Mouse (Mus musculus) limb, embryonic 11.5 days (tissue): ENCODE measurements at regions not wholly inside any gene's neighbourhood (a gene's known extent, or its start where the extent isn't known, plus 50 kb on each side); places are given as distances from the start of the nearest gene placed in this dataset.
A peak's percentile ranks its signal among the peaks of the same experiment; 100 is the strongest.

Source experiments
- ATAC-seq: fragments of 200-750 bp; cut with Nextera tagmentation; 2 replicates; pipeline ENCODE4 v1.8.0; 2017; ENCODE audit warnings: low read depth; ENCODE audit not compliant: insufficient number of reproducible peaks, low FRiP score, low TSS enrichment
- DNase-seq: peaks from one replicate; pipeline ENCODE4 v3.0.0-alpha.2; 2015; ENCODE audit warnings: low spot score
- H3K27ac ChIP-seq: fragments of 300-500 bp; sonication (generic); replicated peaks from 2 replicates; pipeline ENCODE4 v1.5.1; 2014; ENCODE audit warnings: low read depth, mild to moderate bottlenecking, low read length
- H3K27me3 ChIP-seq: fragments of 300-500 bp; sonication (generic); 2 replicates; pipeline ENCODE4 v1.6.1; 2014; ENCODE audit warnings: mild to moderate bottlenecking, low read length, mixed read lengths; ENCODE audit not compliant: control insufficient read depth, insufficient read depth
- H3K36me3 ChIP-seq: fragments of 300-500 bp; sonication (generic); 2 replicates; pipeline ENCODE4 v1.6.1; 2014; ENCODE audit warnings: mild to moderate bottlenecking, low read length, moderate library complexity, mixed read lengths; ENCODE audit not compliant: control insufficient read depth, insufficient read depth
- H3K4me1 ChIP-seq: fragments of 300-500 bp; sonication (generic); 2 replicates; pipeline ENCODE4 v1.6.1; 2014; ENCODE audit warnings: low read length, mixed read lengths; ENCODE audit not compliant: control insufficient read depth, insufficient read depth
- H3K4me2 ChIP-seq: fragments of 300-500 bp; sonication (generic); 2 replicates; pipeline ENCODE4 v1.6.1; 2014; ENCODE audit warnings: low read depth, mild to moderate bottlenecking, moderate library complexity; ENCODE audit not compliant: severe bottlenecking
- H3K4me3 ChIP-seq: fragments of 300-500 bp; sonication (generic); 2 replicates; pipeline ENCODE4 v1.5.1; 2014; ENCODE audit warnings: low read depth, low read length
- H3K9ac ChIP-seq: fragments of 300-500 bp; sonication (generic); 2 replicates; pipeline ENCODE4 v1.6.1; 2014; ENCODE audit warnings: mild to moderate bottlenecking, low read length
- H3K9me3 ChIP-seq: fragments of 300-500 bp; sonication (generic); 2 replicates; pipeline ENCODE4 v1.6.1; 2016; ENCODE audit warnings: low read length; ENCODE audit not compliant: control insufficient read depth
- WGBS: fragments of 180-500 bp; shearing (Covaris S2); extraction: QIAGEN DNeasy Blood & Tissue Kit; methylation state at CpG from one replicate; pipeline ENCODE4 v1.1.7; 2014; 5-methylcytosine and 5-hydroxymethylcytosine counted together

DNA sequence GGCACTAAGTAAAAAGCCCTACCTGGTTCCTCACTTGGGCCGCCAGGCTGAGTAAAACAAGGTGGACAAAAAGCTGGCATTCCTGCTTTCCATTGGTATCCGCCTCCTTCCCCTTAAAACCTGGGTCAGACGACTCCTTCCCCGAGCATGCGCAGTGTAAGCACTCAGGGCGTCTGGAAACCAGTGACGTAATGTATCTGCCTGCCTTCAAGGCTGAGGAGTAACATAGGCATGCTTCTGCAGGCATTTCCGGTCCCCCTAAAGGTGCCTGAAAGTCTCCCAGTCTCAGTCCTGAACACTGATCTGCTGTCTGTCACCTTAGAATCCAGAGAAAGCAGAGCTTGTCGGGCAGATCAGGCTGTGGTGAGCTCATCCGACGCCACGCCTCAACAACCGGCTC is 140.7 kb downstream of the Cd24a start:
- Histone ChIP-seq H3K4me2 (no peak overlapping the region), H3K27me3 (no peaks in the 10 kb centered on the region), H3K27ac (no peak overlapping the region), H3K4me3 (no peak overlapping the region), H3K36me3 (no peaks in the 10 kb centered on the region), H3K4me1 (peaks cover 24% of the 10 kb centered on the region), H3K9ac (no peak overlapping the region), H3K9me3 (no peaks in the 10 kb centered on the region)
- DNase-seq = peak; percentile 60
- 50% methylated on average over 13 of the region's 13 CpGs for WGBS
- no peak for ATAC-seq

DNA sequence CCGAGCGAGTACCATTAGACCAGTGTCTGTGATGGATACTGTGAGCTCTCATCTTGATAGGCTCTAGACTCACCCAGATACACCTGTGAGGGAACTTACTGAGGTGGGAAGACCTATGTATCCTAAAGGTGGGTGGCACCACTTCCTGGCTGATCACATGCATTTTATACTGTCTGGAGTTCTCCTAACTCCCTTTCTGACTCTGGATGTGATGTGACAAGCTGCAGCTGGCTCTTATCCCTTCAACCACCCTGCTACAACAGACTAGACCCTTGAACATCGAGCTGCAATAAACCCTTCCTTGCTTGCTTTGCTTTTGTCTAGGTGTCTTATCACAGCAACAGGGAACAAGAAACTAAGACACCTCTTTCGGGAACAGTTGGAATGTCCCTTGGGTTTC is 143.3 kb downstream of the Cd24a start:
- Histone ChIP-seq H3K27me3 (no peaks in the 10 kb centered on the region), H3K36me3 (no peaks in the 10 kb centered on the region), H3K4me2 (no peak overlapping the region), H3K4me3 (no peak overlapping the region), H3K9ac (no peak overlapping the region), H3K9me3 (no peaks in the 10 kb centered on the region), H3K27ac (0 out of 2 replicates have a peak overlapping the region, but pooled peaks have one; percentile 16), H3K4me1 (peaks cover 26% of the 10 kb centered on the region)
- ATAC-seq (no peak), DNase-seq (no peak)
- 72% methylated on average over 4 of the region's 4 CpGs for WGBS

DNA sequence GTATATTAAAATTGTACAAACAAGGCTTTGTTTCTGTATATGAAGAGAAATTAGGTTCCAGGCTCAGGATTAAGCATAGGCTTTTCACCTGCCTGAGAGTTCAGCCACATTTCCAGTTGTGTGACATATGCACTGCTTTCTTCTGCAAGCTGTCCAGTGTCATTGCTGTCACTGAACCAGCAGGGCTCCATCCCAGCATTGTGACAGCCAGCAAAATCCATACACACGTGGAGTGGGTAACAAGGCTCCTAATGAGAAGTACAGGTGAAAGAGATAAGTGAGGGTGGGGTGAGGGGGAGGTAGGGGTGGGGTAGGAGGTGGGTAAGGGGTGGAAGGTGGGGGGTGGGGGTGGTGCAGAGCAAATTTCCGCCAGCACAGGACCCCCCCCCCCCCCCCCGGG is 144.1 kb downstream of the Cd24a start:
- Histone ChIP-seq H3K27me3 (no peaks in the 10 kb centered on the region), H3K36me3 (no peaks in the 10 kb centered on the region), H3K4me2 (peak overlapping the region; percentile 64), H3K9ac (no peak overlapping the region), H3K9me3 (no peaks in the 10 kb centered on the region), H3K4me1 (peaks cover 26% of the 10 kb centered on the region), H3K27ac (peak overlapping the region; percentile 99), H3K4me3 (no peak overlapping the region)
- DNase-seq (peak; percentile 60), ATAC-seq (0 out of 2 replicates have a peak, but pooled peaks have one; percentile 1)
- 0% methylated on average over 2 of the region's 3 CpGs for WGBS

DNA sequence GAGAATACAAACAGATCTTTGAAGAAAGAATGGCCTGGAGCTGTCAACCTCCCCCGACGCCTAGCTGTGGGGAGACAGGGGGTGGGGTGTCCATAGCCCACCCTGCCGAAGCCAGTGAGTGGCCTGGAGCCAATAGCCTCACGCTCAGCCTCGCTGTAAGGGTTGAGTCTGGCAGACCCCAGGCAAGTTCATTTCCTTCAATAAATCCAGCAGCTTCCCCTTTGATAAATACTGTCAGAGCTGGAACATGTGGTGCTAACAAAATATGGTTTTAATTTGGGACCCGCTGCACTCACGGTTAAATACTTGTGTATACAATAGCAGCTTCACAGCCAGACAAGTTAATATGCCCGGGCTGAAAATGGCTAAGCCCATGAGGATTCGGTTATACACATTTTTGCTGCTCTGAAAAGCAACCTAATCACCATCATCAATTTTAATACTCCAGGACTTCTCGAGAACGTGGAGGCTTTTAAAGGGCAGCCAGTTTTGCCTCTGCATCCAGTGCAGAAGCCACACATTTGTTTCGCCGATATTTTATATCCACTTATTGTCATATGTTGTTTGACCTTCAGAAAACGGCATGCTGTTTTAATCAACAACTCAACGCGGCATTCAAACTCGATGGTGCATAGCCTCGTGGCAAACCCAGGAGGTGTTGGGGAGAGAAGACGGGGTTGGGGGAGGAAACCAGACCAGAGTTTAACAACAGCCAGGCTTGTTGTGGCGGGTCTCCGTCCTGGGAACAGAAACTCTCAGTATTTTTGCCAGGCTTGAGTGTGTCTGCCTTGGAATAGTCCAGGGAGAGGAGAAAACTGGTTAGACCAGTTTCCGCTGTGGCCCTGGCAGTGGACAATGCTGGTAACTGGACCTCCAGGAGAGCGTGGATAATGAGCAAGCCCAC is 144.9 kb downstream of the Cd24a start:
- WGBS = 1% methylated on average over 23 of the region's 23 CpGs
- Histone ChIP-seq H3K9me3 (no peaks in the 10 kb centered on the region), H3K27ac (peak overlapping the region; percentile 99), H3K4me2 (peak overlapping the region; percentile 64), H3K36me3 (no peaks in the 10 kb centered on the region), H3K9ac (peak overlapping the region; percentile 62), H3K4me3 (peak overlapping the region; percentile 29), H3K27me3 (no peaks in the 10 kb centered on the region), H3K4me1 (peaks cover 26% of the 10 kb centered on the region)
- ATAC-seq = peak; percentile 94
- peak; percentile 89 for DNase-seq

DNA sequence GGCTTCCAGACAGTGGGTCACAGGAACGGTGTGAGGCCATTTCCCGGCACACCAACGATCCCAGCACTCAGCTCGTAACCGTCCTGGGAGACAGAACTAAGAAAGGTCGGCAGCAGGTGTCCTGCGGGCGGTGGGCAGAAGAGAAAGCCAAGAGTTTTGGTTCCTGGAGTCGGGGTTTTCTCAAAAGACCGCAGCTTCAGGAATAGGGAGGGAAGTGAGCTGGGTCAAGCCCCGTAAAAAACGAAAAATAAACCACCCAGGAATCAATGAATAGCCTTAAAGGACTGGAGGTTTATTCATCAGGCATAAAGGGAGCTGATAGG is 145.5 kb downstream of the Cd24a start:
- 0% methylated on average over 12 of the region's 12 CpGs for WGBS

DNA sequence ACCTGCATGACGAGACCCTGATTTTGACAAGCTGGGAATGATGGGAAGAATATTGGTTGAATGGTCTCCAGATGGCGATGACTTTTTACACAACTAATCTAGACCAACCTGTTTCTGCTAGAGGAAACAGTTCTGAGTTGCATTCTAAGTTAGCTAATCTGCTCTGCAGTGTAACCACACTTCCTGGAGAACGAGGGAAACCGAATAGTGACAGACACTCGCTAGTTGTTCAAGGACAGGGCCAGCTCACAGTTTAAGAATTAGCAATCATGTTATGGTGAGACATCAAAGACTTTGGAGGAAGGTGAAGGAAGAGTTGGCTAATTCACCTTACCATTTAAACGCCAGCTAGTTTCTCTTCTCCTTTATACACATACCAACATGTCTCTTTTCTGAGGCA is 149.7 kb downstream of the Cd24a start:
- H3K4me2 ChIP-seq = no peak overlapping the region
- no peaks in the 10 kb centered on the region for H3K27me3 ChIP-seq
- no peak overlapping the region for H3K27ac ChIP-seq
- 61% methylated on average over 6 of the region's 6 CpGs for WGBS
- H3K9ac ChIP-seq = no peak overlapping the region
- ATAC-seq (no peak), DNase-seq (no peak)
- H3K9me3 ChIP-seq = no peaks in the 10 kb centered on the region
- H3K36me3 ChIP-seq = no peaks in the 10 kb centered on the region
- H3K4me3 ChIP-seq = no peak overlapping the region
- H3K4me1 ChIP-seq = peaks cover 6% of the 10 kb centered on the region; the same call in 1 of the 2 replicates

More for the DNA sequence above, 145.5 kb downstream of the Cd24a start:
- Histone ChIP-seq H3K4me1 (peaks cover 26% of the 10 kb centered on the region), H3K4me2 (peak overlapping the region; percentile 64), H3K4me3 (peak overlapping the region; percentile 29), H3K9me3 (no peaks in the 10 kb centered on the region), H3K9ac (peak overlapping the region; percentile 62), H3K36me3 (no peaks in the 10 kb centered on the region), H3K27me3 (no peaks in the 10 kb centered on the region), H3K27ac (peak overlapping the region; percentile 99)
- DNase-seq (no peak), ATAC-seq (no peak)

DNA sequence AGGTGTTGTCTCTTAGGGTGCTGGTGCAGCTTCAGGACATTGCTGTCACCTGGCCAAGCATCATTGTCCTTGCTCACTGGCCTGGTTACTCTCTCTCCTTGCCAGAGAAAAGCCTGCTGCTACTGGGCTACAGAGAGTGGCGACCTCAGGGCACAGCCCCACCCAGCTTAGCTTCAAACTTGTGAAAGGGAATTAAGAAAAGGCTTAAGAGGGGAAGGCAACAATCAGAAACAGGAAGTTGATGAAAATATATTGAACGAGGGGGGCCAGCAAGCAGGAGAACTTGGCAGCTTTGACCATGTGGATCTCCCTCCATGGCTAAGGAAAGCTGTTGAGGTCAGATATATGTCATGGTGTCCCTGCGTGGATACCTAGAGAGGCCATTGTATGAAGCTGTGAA is 151.1 kb downstream of the Cd24a start:
- Histone ChIP-seq H3K4me3 (no peak overlapping the region), H3K4me1 (no peaks in the 10 kb centered on the region; the same call in 1 of the 2 replicates), H3K9ac (no peak overlapping the region), H3K4me2 (no peak overlapping the region), H3K36me3 (no peaks in the 10 kb centered on the region), H3K27ac (no peak overlapping the region), H3K27me3 (no peaks in the 10 kb centered on the region), H3K9me3 (no peaks in the 10 kb centered on the region)
- ATAC-seq (no peak), DNase-seq (no peak)
- 74% methylated on average over 3 of the region's 3 CpGs for WGBS

DNA sequence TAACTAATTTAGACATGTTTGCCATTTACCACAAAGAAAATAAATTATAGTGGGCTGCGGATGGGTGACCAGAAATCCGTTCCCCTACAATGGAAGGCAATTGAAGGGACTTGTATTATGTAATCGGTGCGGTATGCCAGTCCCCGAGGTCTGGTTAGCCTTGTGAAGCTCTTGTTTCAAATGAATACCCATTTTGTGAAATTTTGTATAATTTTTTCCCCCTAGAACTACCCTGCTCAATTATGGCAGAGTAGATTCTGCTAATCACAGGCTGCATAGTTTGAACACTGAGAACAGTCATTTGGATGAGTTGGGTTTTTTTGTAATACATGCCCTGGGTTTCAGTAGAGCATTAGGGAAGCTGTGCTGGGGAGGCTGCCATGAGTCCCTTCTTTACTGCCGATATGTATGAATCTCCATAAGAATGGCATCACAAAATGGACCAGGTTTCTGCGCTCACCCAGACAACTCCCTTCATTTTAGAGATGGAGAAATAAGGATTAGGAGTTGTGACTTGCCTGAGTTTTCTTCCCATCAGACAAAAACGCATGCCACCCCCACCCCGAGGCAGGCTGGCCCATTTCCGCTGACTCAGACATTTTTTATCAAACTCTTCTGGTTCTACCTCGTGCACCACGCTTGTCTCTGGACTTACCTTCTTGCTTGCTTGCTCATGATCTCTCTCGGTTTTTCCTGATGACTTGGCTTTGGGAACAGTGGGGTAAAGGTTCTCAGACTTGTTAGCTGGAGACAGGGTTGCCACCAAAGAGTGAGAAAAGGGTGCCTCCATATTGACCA is 155.7 kb downstream of the Cd24a start:
- H3K36me3 ChIP-seq = no peaks in the 10 kb centered on the region
- 88% methylated on average over 13 of the region's 13 CpGs for WGBS
- H3K4me1 ChIP-seq = no peaks in the 10 kb centered on the region
- no peaks in the 10 kb centered on the region for H3K9me3 ChIP-seq
- no peaks in the 10 kb centered on the region for H3K27me3 ChIP-seq
- H3K4me2 ChIP-seq = no peak overlapping the region
- H3K27ac ChIP-seq = no peak overlapping the region
- ATAC-seq (no peak), DNase-seq (no peak)
- H3K9ac ChIP-seq = no peak overlapping the region
- H3K4me3 ChIP-seq = no peak overlapping the region
